ENCODE assay signal across 32 mouse cellular contexts in genomic region chr1:38903985-38904384, GRCm38 (mm10). TPM values are rescaled to one million over a fixed set of nuclear protein-coding genes. Genes with fewer than 3 reads are reported as not detected.
"Had no signal": no experiment of that assay in that cellular context is flagged by ENCODE, and none has a peak within 500 bp of the region (broad histone marks: within the 10 kb centered on the region; RNA-seq: fewer than 3 reads in every experiment).

No protein-coding gene starts in this region.

- H3K36me3 ChIP-seq: heart, embryonic 12.5 days; hindbrain, embryonic 10.5 days; hindbrain, embryonic 12.5 days; intestine, embryonic 15.5 days; limb, embryonic 10.5 days; limb, embryonic 12.5 days; liver, embryonic 12.5 days had no signal

- DNase-seq: gastrocnemius, postnatal 14 days; gastrocnemius, postnatal 36 days; heart, adult 11 months; heart, adult 2 months; heart, postnatal 10 days; heart, postnatal 4 days; kidney, adult 18-20 months; kidney, adult 8-10 months; kidney, postnatal 10 days; kidney, postnatal 25 days; kidney, postnatal 4 days had no signal

- H3K27me3 ChIP-seq: hindbrain, embryonic 12.5 days; intestine, embryonic 15.5 days had no signal

- H3K4me3 ChIP-seq: heart, adult 2 months; heart, embryonic 12.5 days; hindbrain, embryonic 10.5 days; hindbrain, embryonic 12.5 days; intestine, embryonic 15.5 days; layer of hippocampus, adult 2 months; left cerebral cortex, adult 2 months; limb, embryonic 10.5 days; limb, embryonic 12.5 days; liver, embryonic 12.5 days had no signal

- ATAC-seq: hindbrain, embryonic 16.5 days; inflammation-experienced regulatory T-cells, adult 6 months; intestine, embryonic 15.5 days; intestine, postnatal 0 days; liver, embryonic 12.5 days had no signal

- H3K27ac ChIP-seq: heart, adult 2 months; hindbrain, embryonic 10.5 days; hindbrain, embryonic 12.5 days; hindbrain, embryonic 14.5 days; intestine, embryonic 15.5 days; layer of hippocampus, adult 2 months; left cerebral cortex, adult 2 months; limb, embryonic 10.5 days; limb, embryonic 12.5 days; liver, embryonic 12.5 days; liver, embryonic 14.5 days had no signal

- H3K4me2 ChIP-seq: heart, embryonic 12.5 days; hindbrain, embryonic 12.5 days; hindbrain, embryonic 14.5 days; intestine, embryonic 15.5 days; limb, embryonic 12.5 days; liver, embryonic 12.5 days had no signal

- H3K4me1 ChIP-seq: heart, embryonic 12.5 days; hindbrain, embryonic 10.5 days; hindbrain, embryonic 12.5 days; intestine, embryonic 15.5 days; limb, embryonic 10.5 days; limb, embryonic 12.5 days; liver, embryonic 12.5 days had no signal

- H3K9ac ChIP-seq: heart, embryonic 12.5 days; hindbrain, embryonic 12.5 days; hindbrain, embryonic 14.5 days; intestine, embryonic 15.5 days; limb, embryonic 12.5 days; liver, embryonic 12.5 days; liver, embryonic 14.5 days had no signal

- H3K9me3 ChIP-seq: heart, embryonic 12.5 days; hindbrain, embryonic 10.5 days; hindbrain, embryonic 12.5 days; intestine, embryonic 15.5 days; limb, embryonic 10.5 days; limb, embryonic 12.5 days; liver, embryonic 12.5 days had no signal

RNA-seq across cellular contexts. Expression of gene Nms, which starts 35.0 kb away (rescaled TPM):
- polyA plus RNA-seq: gonadal fat pad, adult 2 months; heart, adult 2 months; heart, embryonic 12.5 days; heart, embryonic 14.5 days; heart, embryonic 16.5 days; inflammation-experienced regulatory T-cells, adult 6 months; intestine, embryonic 15.5 days; intestine, postnatal 0 days; kidney, embryonic 14.5 days; kidney, embryonic 16.5 days; limb, embryonic 10.5 days; limb, embryonic 12.5 days; limb, embryonic 14.5 days; liver, adult 2 months; liver, embryonic 12.5 days; liver, embryonic 14.5 days had no signal
